Mouse (Mus musculus): ENCODE results near the gene Gm10718.
"Not testable (repeated sequence)": the region's sequence is repeated elsewhere in the genome, so short reads cannot be mapped to it uniquely, and the experiment has no call there.

Gene Gm10718

DNA sequence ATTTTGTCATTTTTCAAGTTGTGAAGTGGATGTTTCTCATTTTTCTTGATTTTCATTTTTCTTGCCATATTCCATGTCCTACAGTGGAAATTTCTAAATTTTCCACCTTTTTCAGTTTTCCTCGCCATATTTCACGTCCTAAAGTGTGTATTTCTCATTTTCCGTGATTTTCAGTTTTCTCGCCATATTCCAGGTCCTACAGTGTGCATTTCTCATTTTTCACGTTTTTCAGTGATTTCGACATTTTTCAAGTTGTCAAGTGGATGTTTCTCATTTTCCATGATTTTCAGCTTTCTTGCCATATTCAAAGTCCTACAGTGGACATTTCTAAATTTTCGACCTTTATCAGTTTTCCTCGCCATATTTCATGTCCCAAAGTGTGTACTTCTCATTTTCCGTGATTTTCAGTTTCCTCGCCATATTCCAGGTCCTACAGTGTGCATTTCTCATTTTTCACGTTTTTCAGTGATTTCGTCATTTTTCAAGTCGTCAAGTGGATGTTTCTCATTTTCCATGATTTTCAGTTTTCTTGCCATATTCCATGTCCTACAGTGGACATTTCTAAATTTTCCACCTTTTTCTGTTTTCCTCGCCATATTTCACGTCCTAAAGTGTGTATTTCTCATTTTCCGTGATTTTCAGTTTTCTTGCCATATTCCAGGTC, 770 bp downstream of the Gm10718 start:
- in situ Hi-C loops (cut with MboI; ENCODE audit: low pct_unique_long_range_greater_than_20kb in 1 of 2, low sequenced_read_pairs in 2 of 2, unreplicated experiment in 1 of 2): not testable (repeated sequence)

DNA sequence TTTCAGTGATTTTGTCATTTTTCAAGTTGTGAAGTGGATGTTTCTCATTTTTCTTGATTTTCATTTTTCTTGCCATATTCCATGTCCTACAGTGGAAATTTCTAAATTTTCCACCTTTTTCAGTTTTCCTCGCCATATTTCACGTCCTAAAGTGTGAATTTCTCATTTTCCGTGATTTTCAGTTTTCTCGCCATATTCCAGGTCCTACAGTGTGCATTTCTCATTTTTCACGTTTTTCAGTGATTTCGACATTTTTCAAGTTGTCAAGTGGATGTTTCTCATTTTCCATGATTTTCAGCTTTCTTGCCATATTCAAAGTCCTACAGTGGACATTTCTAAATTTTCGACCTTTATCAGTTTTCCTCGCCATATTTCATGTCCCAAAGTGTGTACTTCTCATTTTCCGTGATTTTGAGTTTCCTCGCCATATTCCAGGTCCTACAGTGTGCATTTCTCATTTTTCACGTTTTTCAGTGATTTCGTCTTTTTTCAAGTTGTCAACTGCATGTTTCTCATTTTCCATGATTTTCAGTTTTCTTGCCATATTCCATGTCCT, 1.6 kb downstream of the Gm10718 start, which contains the start of gene Gm10717:
Gm10717 (plus strand) TSS at position 506 of the 556 bp plus-strand sequence.
- in situ Hi-C loops (cut with MboI; ENCODE audit: low pct_unique_long_range_greater_than_20kb in 1 of 2, low sequenced_read_pairs in 2 of 2, unreplicated experiment in 1 of 2): not testable (repeated sequence)

DNA sequence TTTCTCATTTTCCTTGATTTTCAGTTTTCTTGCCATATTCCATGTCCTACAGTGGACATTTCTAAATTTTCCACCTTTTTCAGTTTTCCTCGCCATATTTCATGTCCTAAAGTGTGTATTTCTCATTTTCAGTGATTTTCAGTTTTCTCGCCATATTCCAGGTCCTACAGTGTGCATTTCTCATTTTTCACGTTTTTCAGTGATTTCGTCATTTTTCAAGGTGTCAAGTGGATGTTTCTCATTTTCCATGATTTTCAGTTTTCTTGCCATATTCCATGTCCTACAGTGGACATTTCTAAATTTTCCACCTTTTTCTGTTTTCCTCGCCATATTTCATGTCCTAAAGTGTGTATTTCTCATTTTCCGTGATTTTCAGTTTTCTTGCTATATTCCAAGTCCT, 2.3 kb downstream of the Gm10718 start:
- in situ Hi-C loops (cut with MboI; ENCODE audit: low pct_unique_long_range_greater_than_20kb in 1 of 2, low sequenced_read_pairs in 2 of 2, unreplicated experiment in 1 of 2): not testable (repeated sequence)

DNA sequence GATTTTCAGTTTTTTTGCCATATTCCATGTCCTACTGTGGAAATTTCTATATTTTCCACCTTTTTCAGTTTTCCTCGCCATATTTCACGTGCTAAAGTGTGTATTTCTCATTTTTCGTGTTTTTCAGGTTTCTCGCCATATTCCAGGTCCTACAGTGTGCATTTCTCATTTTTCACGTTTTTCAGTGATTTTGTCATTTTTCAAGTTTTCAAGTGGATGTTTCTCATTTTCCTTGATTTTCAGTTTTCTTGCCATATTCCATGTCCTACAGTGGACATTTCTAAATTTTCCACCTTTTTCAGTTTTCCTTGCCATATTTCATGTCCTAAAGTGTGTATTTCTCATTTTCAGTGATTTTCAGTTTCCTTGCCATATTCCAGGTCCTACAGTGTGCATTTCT, 2.8 kb downstream of the Gm10718 start:
- in situ Hi-C loops (cut with MboI; ENCODE audit: low pct_unique_long_range_greater_than_20kb in 1 of 2, low sequenced_read_pairs in 2 of 2, unreplicated experiment in 1 of 2): not testable (repeated sequence)

DNA sequence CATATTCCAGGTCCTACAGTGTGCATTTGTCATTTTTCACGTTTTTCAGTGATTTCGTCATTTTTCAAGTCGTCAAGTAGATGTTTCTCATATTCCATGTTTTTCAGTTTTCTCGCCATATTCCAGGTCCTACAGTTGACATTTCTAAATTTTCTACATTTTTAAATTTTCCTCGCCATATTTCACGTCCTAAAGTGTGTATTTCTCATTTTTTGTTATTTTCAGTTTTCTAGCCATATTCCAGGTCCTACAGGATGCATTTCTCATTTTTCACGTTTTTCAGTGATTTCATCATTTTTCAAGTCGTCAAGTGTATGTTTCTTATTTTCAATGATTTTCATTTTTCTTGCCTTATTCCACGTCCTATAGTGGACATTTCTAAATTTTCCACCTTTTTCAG, 3.4 kb downstream of the Gm10718 start:
- in situ Hi-C loops (cut with MboI; ENCODE audit: low pct_unique_long_range_greater_than_20kb in 1 of 2, low sequenced_read_pairs in 2 of 2, unreplicated experiment in 1 of 2): not testable (repeated sequence)

DNA sequence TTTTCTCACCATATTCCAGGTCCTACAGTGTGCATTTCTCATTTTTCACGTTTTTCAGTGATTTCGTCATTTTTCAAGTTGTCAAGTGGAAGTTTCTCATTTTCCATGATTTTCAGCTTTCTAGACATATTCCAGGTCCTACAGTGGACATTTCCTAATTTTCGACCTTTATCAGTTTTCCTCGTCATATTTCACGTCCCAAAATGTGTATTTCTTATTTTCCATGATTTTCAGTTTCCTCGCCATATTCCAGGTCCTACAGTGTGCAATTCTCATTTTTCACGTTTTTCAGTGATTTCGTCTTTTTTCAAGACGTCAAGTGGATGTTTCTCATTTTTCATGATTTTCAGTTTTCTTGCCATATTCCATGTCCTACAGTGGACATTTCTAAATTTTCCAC, 3.9 kb downstream of the Gm10718 start:
- in situ Hi-C loops (cut with MboI; ENCODE audit: low pct_unique_long_range_greater_than_20kb in 1 of 2, low sequenced_read_pairs in 2 of 2, unreplicated experiment in 1 of 2): not testable (repeated sequence)

DNA sequence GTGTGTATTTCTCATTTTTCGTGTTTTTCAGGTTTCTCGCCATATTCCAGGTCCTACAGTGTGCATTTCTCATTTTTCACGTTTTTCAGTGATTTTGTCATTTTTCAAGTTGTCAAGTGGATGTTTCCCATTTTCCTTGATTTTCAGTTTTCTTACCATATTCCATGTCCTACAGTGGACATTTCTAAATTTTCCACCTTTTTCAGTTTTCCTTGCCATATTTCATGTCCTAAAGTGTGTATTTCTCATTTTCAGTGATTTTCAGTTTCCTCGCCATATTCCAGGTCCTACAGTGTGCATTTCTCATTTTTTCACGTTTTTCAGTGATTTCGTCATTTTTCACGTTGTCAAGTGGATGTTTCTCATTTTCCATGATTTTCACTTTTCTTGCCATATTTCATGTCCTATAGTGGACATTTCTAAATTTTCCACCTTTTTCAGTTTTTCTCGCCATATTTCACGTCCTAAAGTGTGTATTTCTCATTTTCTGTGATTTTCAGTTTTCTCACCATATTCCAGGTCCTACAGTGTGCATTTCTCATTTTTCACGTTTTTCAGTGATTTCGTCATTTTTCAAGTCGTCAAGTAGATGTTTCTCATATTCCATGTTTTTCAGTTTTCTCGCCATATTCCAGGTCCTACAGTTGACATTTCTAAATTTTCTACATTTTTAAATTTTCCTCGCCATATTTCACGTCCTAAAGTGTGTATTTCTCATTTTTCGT, 6.1 kb downstream of the Gm10718 start:
- in situ Hi-C loops (cut with MboI; ENCODE audit: low pct_unique_long_range_greater_than_20kb in 1 of 2, low sequenced_read_pairs in 2 of 2, unreplicated experiment in 1 of 2): not testable (repeated sequence)

DNA sequence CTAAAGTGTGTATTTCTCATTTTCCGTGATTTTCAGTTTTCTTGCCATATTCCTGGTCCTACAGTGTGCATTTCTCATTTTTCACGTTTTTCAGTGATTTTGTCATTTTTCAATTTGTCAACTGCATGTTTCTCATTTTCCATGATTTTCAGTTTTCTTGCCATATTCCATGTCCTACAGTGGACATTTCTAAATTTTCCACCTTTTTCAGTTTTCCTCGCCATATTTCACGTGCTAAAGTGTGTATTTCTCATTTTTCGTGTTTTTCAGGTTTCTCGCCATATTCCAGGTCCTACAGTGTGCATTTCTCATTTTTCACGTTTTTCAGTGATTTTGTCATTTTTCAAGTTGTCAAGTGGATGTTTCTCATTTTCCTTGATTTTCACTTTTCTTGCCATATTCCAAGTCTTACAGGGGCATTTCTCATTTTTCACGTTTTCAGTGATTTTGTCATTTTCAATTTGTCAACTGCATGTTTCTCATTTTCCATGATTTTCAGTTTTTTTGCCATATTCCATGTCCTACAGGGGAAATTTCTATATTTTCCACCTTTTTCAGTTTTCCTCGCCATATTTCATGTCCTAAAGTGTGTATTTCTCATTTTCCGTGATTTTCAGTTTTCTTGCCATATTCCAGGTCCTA, 7.5 kb downstream of the Gm10718 start:
- in situ Hi-C loops (cut with MboI; ENCODE audit: low pct_unique_long_range_greater_than_20kb in 1 of 2, low sequenced_read_pairs in 2 of 2, unreplicated experiment in 1 of 2): not testable (repeated sequence)

DNA sequence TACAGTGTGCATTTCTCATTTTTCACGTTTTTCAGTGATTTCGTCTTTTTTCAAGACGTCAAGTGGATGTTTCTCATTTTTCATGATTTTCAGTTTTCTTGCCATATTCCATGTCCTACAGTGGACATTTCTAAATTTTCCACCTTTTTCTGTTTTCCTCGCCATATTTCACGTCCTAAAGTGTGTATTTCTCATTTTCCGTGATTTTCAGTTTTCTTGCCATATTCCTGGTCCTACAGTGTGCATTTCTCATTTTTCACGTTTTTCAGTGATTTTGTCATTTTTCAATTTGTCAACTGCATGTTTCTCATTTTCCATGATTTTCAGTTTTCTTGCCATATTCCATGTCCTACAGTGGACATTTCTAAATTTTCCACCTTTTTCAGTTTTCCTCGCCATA, 11.0 kb downstream of the Gm10718 start, which contains the start of gene Gm17535:
Gm17535 (plus strand) TSS at position 301 of the 400 bp plus-strand sequence.
- in situ Hi-C loops (cut with MboI; ENCODE audit: low pct_unique_long_range_greater_than_20kb in 1 of 2, low sequenced_read_pairs in 2 of 2, unreplicated experiment in 1 of 2): not testable (repeated sequence)

DNA sequence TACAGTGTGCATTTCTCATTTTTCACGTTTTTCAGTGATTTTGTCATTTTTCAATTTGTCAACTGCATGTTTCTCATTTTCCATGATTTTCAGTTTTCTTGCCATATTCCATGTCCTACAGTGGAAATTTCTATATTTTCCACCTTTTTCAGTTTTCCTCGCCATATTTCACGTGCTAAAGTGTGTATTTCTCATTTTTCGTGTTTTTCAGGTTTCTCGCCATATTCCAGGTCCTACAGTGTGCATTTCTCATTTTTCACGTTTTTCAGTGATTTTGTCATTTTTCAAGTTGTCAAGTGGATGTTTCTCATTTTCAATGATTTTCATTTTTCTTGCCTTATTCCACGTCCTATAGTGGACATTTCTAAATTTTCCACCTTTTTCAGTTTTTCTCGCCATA, 13.2 kb downstream of the Gm10718 start, which contains the start of gene Gm10715:
Gm10715 (plus strand) TSS at position 301 of the 400 bp plus-strand sequence.
- in situ Hi-C loops (cut with MboI; ENCODE audit: low pct_unique_long_range_greater_than_20kb in 1 of 2, low sequenced_read_pairs in 2 of 2, unreplicated experiment in 1 of 2): not testable (repeated sequence)

DNA sequence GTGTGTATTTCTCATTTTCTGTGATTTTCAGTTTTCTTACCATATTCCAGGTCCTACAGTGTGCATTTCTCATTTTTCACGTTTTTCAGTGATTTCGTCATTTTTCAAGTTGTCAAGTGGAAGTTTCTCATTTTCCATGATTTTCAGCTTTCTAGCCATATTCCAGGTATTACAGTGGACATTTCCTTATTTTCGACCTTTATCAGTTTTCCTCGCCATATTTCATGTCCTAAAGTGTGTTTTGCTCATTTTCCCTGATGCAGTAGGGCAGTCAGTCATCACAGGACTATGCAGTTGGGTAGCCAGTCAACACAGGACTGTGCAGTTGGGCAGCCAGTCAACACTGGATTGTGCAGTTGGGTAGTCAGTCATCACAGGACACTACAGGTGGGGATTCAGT, 14.8 kb downstream of the Gm10718 start:
- in situ Hi-C loops (cut with MboI; ENCODE audit: low pct_unique_long_range_greater_than_20kb in 1 of 2, low sequenced_read_pairs in 2 of 2, unreplicated experiment in 1 of 2): not testable (repeated sequence)

All from mouse embryonic stem cell (cell line).